Mouse (Mus musculus) intestine, embryonic 14.5 days (tissue): ENCODE measurements at regions not wholly inside any gene's neighbourhood (a gene's known extent, or its start where the extent isn't known, plus 50 kb on each side); places are given as distances from the start of the nearest gene placed in this dataset.
A peak's percentile ranks its signal among the peaks of the same experiment; 100 is the strongest.

Source experiments
- ATAC-seq: fragments of 200-750 bp; cut with Nextera tagmentation; replicated peaks from 2 replicates; pipeline ENCODE4 v1.8.0; 2017; ENCODE audit warnings: low read depth, moderate number of reproducible peaks, moderate TSS enrichment, moderate library complexity; ENCODE audit not compliant: low FRiP score, low TSS enrichment
- DNase-seq: peaks from one replicate; pipeline ENCODE4 v3.0.0-alpha.2; 2018; ENCODE audit warnings: low spot score
- H3K27ac ChIP-seq: fragments of 300-500 bp; sonication (generic); 2 replicates; pipeline ENCODE4 v1.5.1; 2014; ENCODE audit warnings: low read depth, mild to moderate bottlenecking, control low read depth
- H3K27me3 ChIP-seq: fragments of 300-500 bp; sonication (generic); replicated peaks from 2 replicates; pipeline ENCODE4 v1.6.1; 2014; ENCODE audit warnings: low read length, control low read depth; ENCODE audit not compliant: control insufficient read depth, insufficient read depth
- H3K36me3 ChIP-seq: fragments of 300-500 bp; sonication (generic); 2 replicates; pipeline ENCODE4 v1.6.1; 2014; ENCODE audit warnings: low read length, control low read depth; ENCODE audit not compliant: control insufficient read depth, insufficient read depth
- H3K4me1 ChIP-seq: fragments of 300-500 bp; sonication (generic); replicated peaks from 2 replicates; pipeline ENCODE4 v1.6.1; 2014; ENCODE audit warnings: low read length, control low read depth, mixed read lengths; ENCODE audit not compliant: control insufficient read depth, insufficient read depth
- H3K4me2 ChIP-seq: fragments of 300-500 bp; sonication (generic); 2 replicates; pipeline ENCODE4 v1.6.1; 2014; ENCODE audit warnings: low read length
- H3K4me3 ChIP-seq: fragments of 300-500 bp; sonication (generic); 2 replicates; pipeline ENCODE4 v1.5.1; 2014; ENCODE audit warnings: low read depth, low read length, control low read depth, mixed read lengths
- H3K9ac ChIP-seq: fragments of 300-500 bp; sonication (generic); 2 replicates; pipeline ENCODE4 v1.6.1; 2014; ENCODE audit warnings: mild to moderate bottlenecking, low read length
- H3K9me3 ChIP-seq: fragments of 300-500 bp; sonication (generic); 2 replicates; pipeline ENCODE4 v1.6.1; 2016; ENCODE audit warnings: low read length, control low read depth; ENCODE audit not compliant: control insufficient read depth
- WGBS: fragments of 180-500 bp; shearing (Covaris S2); extraction: QIAGEN DNeasy Blood & Tissue Kit; methylation state at CpG from one replicate; pipeline ENCODE4 v1.1.7; 2014; 5-methylcytosine and 5-hydroxymethylcytosine counted together

DNA sequence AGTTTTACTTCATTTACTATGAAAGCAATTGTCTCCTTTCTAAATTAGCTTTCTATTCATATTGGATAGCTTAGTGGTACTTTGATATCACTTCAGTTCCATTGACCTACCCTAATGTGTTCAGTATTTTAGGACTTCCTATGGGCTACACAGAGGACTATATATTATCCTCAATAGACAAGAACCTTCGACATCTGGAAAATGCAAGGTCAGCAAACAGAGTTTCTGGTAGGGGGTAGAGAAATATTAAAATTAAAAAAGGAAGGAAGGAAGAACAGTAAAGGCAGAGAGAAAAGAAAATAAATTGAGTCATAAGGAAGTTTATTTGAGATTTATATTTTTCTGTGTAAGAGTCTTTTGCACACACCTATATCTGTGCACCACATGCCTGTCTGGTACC is 107.4 kb upstream of the Insig1 start:
- no peak overlapping the region for H3K27ac ChIP-seq
- no peaks in the 10 kb centered on the region for H3K27me3 ChIP-seq
- H3K4me1 ChIP-seq, result no peaks in the 10 kb centered on the region
- no peak for DNase-seq
- no peak for ATAC-seq
- no peaks in the 10 kb centered on the region for H3K36me3 ChIP-seq
- 71% methylated on average over 1 of the region's 1 CpGs for WGBS
- no peak overlapping the region for H3K4me3 ChIP-seq
- no peak overlapping the region for H3K9ac ChIP-seq
- H3K4me2 ChIP-seq, result no peak overlapping the region
- H3K9me3 ChIP-seq, result no peaks in the 10 kb centered on the region

GRCm38 (mm10) chr5:27995186-27995585 is 76.0 kb upstream of the Insig1 start:
- ATAC-seq, result 0 out of 2 replicates have a peak, but pooled peaks have one; percentile 58
- H3K9me3 ChIP-seq, result no peaks in the 10 kb centered on the region
- H3K27me3 ChIP-seq, result no peaks in the 10 kb centered on the region
- H3K4me3 ChIP-seq, result no peak overlapping the region
- H3K9ac ChIP-seq, result no peak overlapping the region
- H3K4me1 ChIP-seq, result no peaks in the 10 kb centered on the region
- no peak overlapping the region for H3K27ac ChIP-seq
- 4% methylated on average over 2 of the region's 2 CpGs for WGBS
- peak; percentile 91 for DNase-seq
- no peaks in the 10 kb centered on the region for H3K36me3 ChIP-seq
- no peak overlapping the region for H3K4me2 ChIP-seq

GRCm38 (mm10) chr5:27997751-27998150 is 73.4 kb upstream of the Insig1 start:
- Histone ChIP-seq H3K4me1 (no peaks in the 10 kb centered on the region), H3K9ac (no peak overlapping the region), H3K4me2 (no peak overlapping the region), H3K4me3 (no peak overlapping the region), H3K27ac (no peak overlapping the region), H3K27me3 (no peaks in the 10 kb centered on the region), H3K36me3 (no peaks in the 10 kb centered on the region), H3K9me3 (no peaks in the 10 kb centered on the region)
- no peak for ATAC-seq
- whole genome bisulfite sequencing, result 62% methylated on average over 8 of the region's 8 CpGs
- DNase-seq, result no peak

DNA sequence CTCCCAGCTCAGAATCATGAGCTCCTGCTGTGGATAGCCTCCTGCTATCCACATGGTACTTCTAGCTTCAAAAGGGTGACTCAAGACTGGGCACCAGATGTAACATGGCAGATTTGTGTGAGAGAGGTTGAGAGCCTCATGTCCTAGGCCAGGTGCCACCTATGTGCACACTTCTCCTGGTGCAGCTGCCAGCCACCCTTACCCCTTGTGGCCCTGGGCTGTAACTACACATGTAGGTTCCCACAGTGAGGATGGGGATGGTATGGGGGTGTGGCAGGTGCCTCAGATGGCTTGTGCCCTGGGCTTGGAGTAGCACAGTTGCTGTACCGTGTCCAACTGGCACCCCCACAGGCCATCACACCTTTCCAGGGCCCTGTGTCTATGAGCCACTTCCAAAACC is 68.2 kb upstream of the Insig1 start:
- Histone ChIP-seq H3K9ac (no peak overlapping the region), H3K27me3 (no peaks in the 10 kb centered on the region), H3K4me3 (no peak overlapping the region), H3K27ac (no peak overlapping the region), H3K4me1 (no peaks in the 10 kb centered on the region), H3K9me3 (no peaks in the 10 kb centered on the region), H3K36me3 (no peaks in the 10 kb centered on the region), H3K4me2 (no peak overlapping the region)
- DNase-seq, result no peak
- ATAC-seq, result no peak
- WGBS, result 82% methylated on average over 1 of the region's 1 CpGs

- Histone ChIP-seq H3K9me3 (no peaks in the 10 kb centered on the region), H3K9ac (no peak overlapping the region), H3K27ac (no peak overlapping the region), H3K27me3 (no peaks in the 10 kb centered on the region), H3K4me3 (no peak overlapping the region), H3K36me3 (no peaks in the 10 kb centered on the region), H3K4me1 (no peaks in the 10 kb centered on the region), H3K4me2 (no peak overlapping the region)
- 71% methylated on average over 6 of the region's 6 CpGs for WGBS
- no peak for DNase-seq
- ATAC-seq, result no peak
Measured at GRCm38 (mm10) chr5:28003756-28004486, 67.2 kb upstream of the Insig1 start.

DNA sequence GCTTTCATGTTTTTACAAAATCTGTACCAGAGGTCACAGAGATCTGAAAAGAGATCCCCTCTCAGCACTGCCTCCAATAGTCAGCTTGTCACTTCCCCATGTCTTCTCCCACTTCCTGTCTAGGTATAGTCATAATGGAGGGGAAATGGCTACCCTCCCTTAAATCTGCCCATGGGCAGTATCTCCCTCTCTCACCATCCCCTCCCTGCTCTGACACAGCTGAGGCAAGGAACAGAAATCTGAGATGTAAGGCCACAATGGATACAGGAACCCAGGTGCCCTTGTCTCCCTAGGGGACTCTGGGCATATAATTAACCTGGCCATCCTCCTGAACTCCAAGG is 66.7 kb upstream of the Insig1 start:
- no peaks in the 10 kb centered on the region for H3K9me3 ChIP-seq
- no peak overlapping the region for H3K9ac ChIP-seq
- no peaks in the 10 kb centered on the region for H3K36me3 ChIP-seq
- H3K27me3 ChIP-seq, result no peaks in the 10 kb centered on the region
- DNase-seq (peak; percentile 39), ATAC-seq (no peak)
- H3K4me2 ChIP-seq, result no peak overlapping the region
- H3K4me3 ChIP-seq, result no peak overlapping the region
- H3K4me1 ChIP-seq, result no peaks in the 10 kb centered on the region
- H3K27ac ChIP-seq, result no peak overlapping the region

- Histone ChIP-seq H3K4me2 (no peak overlapping the region), H3K9ac (no peak overlapping the region), H3K27me3 (no peaks in the 10 kb centered on the region), H3K4me1 (no peaks in the 10 kb centered on the region; the same call in 1 of the 2 replicates), H3K27ac (no peak overlapping the region), H3K9me3 (no peaks in the 10 kb centered on the region), H3K4me3 (no peak overlapping the region), H3K36me3 (no peaks in the 10 kb centered on the region)
- no peak for ATAC-seq
- peak; percentile 10 for DNase-seq
- 80% methylated on average over 4 of the region's 4 CpGs for WGBS
Measured at GRCm38 (mm10) chr5:28009386-28009785, 61.8 kb upstream of the Insig1 start.

DNA sequence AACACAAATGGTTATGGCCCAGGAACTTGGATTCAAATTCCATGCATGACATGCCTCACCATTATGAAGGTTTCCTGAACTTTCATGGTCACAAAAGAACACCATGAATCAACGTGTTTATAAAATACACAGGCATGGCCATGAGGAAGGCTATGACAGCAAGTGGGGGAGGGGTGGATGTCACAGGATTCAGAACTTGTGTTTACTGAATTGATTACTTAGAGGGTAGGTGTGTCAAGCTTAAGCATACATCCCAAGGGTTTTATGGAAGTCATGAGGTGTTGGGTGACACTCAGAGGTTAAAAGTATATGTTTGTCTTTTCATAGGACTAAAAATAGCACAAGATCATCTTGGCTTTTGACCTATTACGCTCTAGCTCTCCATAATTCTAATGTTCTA is 61.3 kb upstream of the Insig1 start:
- no peaks in the 10 kb centered on the region for H3K27me3 ChIP-seq
- H3K27ac ChIP-seq, result no peak overlapping the region
- ATAC-seq (no peak), DNase-seq (peak; percentile 43)
- no peak overlapping the region for H3K9ac ChIP-seq
- H3K4me1 ChIP-seq, result no peaks in the 10 kb centered on the region; the same call in 1 of the 2 replicates
- 57% methylated on average over 2 of the region's 2 CpGs for WGBS
- H3K4me3 ChIP-seq, result no peak overlapping the region
- H3K4me2 ChIP-seq, result no peak overlapping the region
- no peaks in the 10 kb centered on the region for H3K36me3 ChIP-seq
- no peaks in the 10 kb centered on the region for H3K9me3 ChIP-seq

DNA sequence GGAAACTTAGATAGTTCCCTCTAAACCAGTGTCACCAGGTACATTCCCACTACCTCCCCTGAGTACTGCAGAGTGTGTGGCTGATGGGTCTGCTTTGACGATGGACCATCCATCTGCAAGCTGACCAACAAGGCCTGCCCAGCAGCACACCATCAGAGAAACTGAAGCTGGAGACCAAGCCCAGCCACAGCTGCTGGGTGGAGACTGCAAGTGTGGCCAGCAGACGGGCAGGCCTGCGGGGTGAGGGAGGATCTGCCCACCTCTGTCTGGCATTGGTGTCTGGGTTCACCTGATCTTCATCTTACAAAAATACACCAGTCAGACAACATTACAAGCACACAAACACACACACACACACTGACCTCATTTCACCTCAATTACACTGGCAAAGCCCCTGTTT is 60.6 kb upstream of the Insig1 start:
- no peaks in the 10 kb centered on the region for H3K9me3 ChIP-seq
- no peak overlapping the region for H3K9ac ChIP-seq
- H3K27me3 ChIP-seq, result no peaks in the 10 kb centered on the region
- H3K4me1 ChIP-seq, result no peaks in the 10 kb centered on the region; the same call in 1 of the 2 replicates
- DNase-seq (peak; percentile 43), ATAC-seq (no peak)
- H3K4me2 ChIP-seq, result no peak overlapping the region
- WGBS, result 76% methylated on average over 3 of the region's 3 CpGs
- no peak overlapping the region for H3K27ac ChIP-seq
- H3K36me3 ChIP-seq, result no peaks in the 10 kb centered on the region
- H3K4me3 ChIP-seq, result no peak overlapping the region
